Mouse (Mus musculus): ENCODE measurements at regions not wholly inside any gene's neighbourhood (a gene's known extent, or its start where the extent isn't known, plus 50 kb on each side); places are given as distances from the start of the nearest gene placed in this dataset.

DNA sequence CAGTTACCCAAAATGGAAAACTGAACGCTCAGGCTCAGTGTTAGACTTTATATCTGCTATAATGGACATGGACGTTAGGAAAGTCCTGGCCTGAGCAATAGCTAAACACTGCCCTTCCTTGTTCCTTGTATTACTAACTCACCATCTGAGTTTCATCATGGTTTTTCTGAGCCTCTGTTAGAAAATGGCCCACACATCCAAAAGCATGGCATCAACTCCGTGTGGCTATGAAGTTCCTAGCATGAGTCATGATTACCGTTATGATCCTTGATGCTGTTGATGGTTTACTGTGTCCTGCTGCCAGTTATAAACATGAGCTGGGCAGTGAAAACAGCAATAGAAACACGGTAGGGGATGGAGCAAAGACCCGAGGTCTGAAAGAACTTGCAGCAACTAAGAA, 318.4 kb upstream of the Tenm4 start:
- no peaks in the 10 kb centered on the region for H3K9me3 ChIP-seq
- H3K36me3 ChIP-seq, result no peaks in the 10 kb centered on the region
- WGBS, result 66% methylated on average over 6 of the region's 6 CpGs
- no peaks in the 10 kb centered on the region for H3K4me1 ChIP-seq
- H3K27ac ChIP-seq, result no peak overlapping the region
- H3K9ac ChIP-seq, result no peak overlapping the region
- H3K4me3 ChIP-seq, result no peak overlapping the region
- no peak overlapping the region for H3K4me2 ChIP-seq
- H3K27me3 ChIP-seq, result no peaks in the 10 kb centered on the region
- ATAC-seq (ENCODE audit: borderline replicate concordance, extremely low read depth, low FRiP score, low TSS enrichment), result no peak

DNA sequence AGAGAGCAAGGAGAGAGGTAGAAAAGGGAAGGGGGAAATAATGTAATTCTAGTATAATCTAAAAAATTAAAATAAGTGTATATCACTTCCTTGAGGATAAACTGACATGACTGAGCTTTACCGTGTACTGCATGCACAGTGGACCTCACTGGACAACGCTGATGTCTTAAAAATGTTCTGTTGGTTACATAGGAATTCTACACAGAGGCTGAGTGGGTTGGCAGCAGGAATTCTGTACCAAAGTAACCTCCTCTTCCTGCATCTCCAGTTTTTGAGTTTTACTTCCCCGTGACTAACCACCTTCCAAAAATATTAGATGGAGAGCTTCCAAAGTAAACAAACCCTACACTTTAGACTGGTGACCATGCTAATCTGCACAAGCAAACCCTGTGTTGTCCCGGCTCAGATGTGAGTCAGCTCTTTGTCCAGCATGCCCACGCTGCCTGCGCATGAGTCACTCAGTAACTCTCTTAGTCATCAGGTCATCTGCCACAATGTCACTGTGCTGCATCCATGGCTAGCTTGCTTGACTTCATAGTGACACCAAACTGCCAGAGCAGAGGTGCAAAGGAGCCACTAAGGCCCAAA, 317.7 kb upstream of the Tenm4 start:
- H3K4me1 ChIP-seq, result no peaks in the 10 kb centered on the region
- no peak overlapping the region for H3K27ac ChIP-seq
- peak; percentile 62; the same call in 1 of the 2 replicates for ATAC-seq (ENCODE audit: borderline replicate concordance, extremely low read depth, low FRiP score, low TSS enrichment)
- no peak overlapping the region for H3K9ac ChIP-seq
- WGBS, result 53% methylated on average over 6 of the region's 6 CpGs
- H3K27me3 ChIP-seq, result no peaks in the 10 kb centered on the region
- no peak overlapping the region for H3K4me2 ChIP-seq
- no peaks in the 10 kb centered on the region for H3K36me3 ChIP-seq
- H3K9me3 ChIP-seq, result no peaks in the 10 kb centered on the region
- no peak overlapping the region for H3K4me3 ChIP-seq

DNA sequence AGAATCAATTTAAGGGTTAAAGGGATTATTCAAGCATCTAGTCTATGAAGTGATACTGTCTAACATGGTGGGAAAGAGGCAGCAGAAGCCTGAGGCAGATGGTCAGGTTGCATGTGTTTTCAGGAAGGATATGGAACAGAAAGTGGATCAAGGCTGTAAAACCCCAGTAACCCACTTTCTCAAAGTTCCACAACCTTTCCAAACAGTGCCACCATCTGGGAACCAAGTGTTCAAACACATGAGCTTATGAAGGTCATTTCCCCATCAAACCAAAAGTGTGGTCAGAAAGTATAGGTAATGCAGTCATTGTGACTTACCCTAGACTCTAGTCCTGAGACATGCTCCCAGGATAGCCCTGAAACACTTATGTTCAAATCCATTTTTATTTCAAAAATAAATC, 312.8 kb upstream of the Tenm4 start:
- Histone ChIP-seq H3K36me3 (no peaks in the 10 kb centered on the region), H3K9me3 (no peaks in the 10 kb centered on the region), H3K27ac (no peak overlapping the region), H3K4me1 (no peaks in the 10 kb centered on the region), H3K4me3 (no peak overlapping the region), H3K27me3 (no peaks in the 10 kb centered on the region), H3K9ac (no peak overlapping the region), H3K4me2 (no peak overlapping the region)
- no peak for ATAC-seq (ENCODE audit: borderline replicate concordance, extremely low read depth, low FRiP score, low TSS enrichment)

DNA sequence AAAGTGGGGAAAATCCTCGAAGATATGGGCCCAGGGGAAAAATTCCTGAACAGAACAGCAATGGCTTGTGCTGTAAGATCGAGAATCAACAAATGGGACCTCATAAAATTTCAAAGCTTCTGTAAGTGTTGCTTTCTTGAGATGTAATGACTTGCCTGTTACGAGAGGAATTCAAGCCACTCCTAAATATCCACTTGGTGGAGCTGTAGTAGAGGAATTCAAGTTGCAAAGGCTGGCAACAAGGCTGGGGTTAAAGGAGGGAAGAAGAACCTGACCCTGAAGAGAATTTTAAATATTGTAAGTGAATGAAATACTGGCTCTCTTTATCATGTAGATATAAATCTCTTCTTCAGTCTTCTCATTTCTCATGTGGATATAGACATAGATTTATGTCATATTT, 306.8 kb upstream of the Tenm4 start:
- no peaks in the 10 kb centered on the region for H3K4me1 ChIP-seq
- WGBS, result 30% methylated on average over 3 of the region's 3 CpGs
- H3K9me3 ChIP-seq, result no peaks in the 10 kb centered on the region
- H3K4me2 ChIP-seq, result no peak overlapping the region
- no peak for ATAC-seq (ENCODE audit: borderline replicate concordance, extremely low read depth, low FRiP score, low TSS enrichment)
- H3K27ac ChIP-seq, result no peak overlapping the region
- H3K9ac ChIP-seq, result no peak overlapping the region
- no peaks in the 10 kb centered on the region for H3K36me3 ChIP-seq
- H3K27me3 ChIP-seq, result no peaks in the 10 kb centered on the region
- H3K4me3 ChIP-seq, result no peak overlapping the region

DNA sequence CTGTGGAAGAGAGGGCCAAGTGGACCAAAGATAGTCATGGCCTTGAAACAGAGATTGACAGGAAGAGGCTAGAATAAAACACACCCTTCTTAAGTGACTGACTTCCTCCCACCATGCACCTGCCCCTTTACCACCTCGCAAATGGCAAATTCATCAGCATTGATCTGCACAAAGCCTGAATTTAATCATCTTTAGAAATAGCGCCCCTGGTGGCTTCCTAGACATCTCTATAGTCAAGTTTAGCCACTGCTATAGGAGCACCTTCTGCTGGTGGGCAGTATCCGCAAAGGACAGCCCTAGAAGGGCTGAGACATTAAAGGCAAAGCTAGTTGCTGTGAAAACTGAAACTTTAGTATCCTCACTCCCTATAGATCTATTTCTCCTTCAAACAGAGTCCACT, 305.8 kb upstream of the Tenm4 start:
- no peak for ATAC-seq (ENCODE audit: borderline replicate concordance, extremely low read depth, low FRiP score, low TSS enrichment)
- Histone ChIP-seq H3K27ac (no peak overlapping the region), H3K27me3 (no peaks in the 10 kb centered on the region), H3K4me2 (no peak overlapping the region), H3K36me3 (no peaks in the 10 kb centered on the region), H3K4me1 (no peaks in the 10 kb centered on the region), H3K9ac (no peak overlapping the region), H3K9me3 (no peaks in the 10 kb centered on the region), H3K4me3 (no peak overlapping the region)
- 50% methylated on average over 3 of the region's 3 CpGs for WGBS

DNA sequence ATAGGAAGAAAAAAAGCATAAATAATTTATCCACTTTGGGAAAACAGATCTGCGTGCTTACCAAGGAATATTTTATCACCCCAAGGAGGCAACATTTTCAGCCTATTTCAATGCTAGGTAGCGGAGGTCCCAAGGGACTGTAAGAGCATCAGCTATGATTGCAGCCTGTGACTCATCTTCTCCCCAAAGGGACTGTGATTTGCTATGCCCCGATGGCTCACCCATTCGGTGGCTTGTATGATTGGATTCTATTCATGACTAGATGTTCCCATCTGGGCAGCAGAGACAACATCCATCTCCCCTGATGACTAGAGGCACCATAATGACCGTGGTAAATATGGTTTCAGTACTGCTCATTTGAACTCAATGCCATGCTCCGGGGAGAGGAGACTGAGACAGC, 302.3 kb upstream of the Tenm4 start:
- no peak for ATAC-seq (ENCODE audit: borderline replicate concordance, extremely low read depth, low FRiP score, low TSS enrichment)
- 84% methylated on average over 6 of the region's 6 CpGs for WGBS
- H3K4me2 ChIP-seq, result no peak overlapping the region
- no peak overlapping the region for H3K27ac ChIP-seq
- H3K9ac ChIP-seq, result no peak overlapping the region
- no peaks in the 10 kb centered on the region for H3K36me3 ChIP-seq
- H3K27me3 ChIP-seq, result no peaks in the 10 kb centered on the region
- H3K9me3 ChIP-seq, result no peaks in the 10 kb centered on the region
- no peak overlapping the region for H3K4me3 ChIP-seq
- no peaks in the 10 kb centered on the region for H3K4me1 ChIP-seq

DNA sequence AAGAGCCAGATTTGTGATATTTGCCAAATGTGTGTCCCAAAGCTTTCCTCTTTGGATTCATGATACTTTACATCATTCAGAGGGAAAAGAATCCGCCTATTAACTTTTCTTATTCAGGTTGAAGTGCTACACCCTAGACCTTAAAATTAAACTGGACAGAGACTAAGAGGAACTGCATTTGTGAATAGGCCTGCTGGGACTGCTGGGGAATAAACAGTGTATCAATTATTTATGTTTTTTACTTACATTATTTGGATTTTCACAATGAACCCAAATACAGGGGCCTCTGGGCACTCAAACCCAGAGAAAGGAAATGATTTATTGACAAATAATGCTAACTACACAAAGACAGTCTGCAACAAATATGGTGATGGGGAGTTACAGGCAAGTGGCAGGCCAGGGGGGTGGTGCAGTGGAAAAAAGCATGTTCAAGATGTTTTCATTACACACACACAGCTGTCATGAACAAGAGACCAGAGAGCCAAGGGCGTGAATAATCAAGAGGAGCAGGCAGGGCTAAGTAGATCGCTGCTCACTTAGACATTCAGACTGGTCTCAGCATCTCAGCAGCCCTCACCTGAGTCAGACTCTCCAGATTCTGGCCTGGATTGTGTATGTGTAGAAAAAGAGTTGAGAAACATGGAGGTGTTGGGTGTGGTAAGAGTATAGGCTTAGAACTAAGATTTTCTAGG, 290.3 kb upstream of the Tenm4 start:
- Histone ChIP-seq H3K36me3 (no peaks in the 10 kb centered on the region), H3K27me3 (no peaks in the 10 kb centered on the region), H3K9me3 (no peaks in the 10 kb centered on the region), H3K27ac (no peak overlapping the region), H3K9ac (no peak overlapping the region), H3K4me2 (no peak overlapping the region), H3K4me1 (no peaks in the 10 kb centered on the region), H3K4me3 (no peak overlapping the region)
- no peak for ATAC-seq (ENCODE audit: borderline replicate concordance, extremely low read depth, low FRiP score, low TSS enrichment)
- 69% methylated on average over 3 of the region's 3 CpGs for WGBS

DNA sequence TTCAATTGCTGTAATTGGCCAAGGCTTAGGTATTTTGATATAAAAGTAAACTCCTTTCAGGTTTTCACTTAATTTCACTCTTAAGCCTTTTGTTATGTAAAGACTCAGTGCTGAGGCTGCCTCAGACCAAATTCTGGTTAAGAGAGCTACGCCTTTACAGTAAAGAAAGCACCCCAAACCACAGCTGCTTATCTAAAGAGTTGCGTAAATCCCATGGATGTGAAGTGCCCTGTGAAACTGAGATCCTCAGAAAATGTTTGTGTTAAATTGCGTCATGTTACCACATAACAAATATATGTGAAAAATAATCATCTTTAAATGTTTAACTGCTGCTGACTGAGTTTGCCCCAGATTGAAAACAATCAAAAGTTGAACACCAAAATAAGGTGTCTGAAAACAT, 269.5 kb upstream of the Tenm4 start:
- H3K4me1 ChIP-seq, result no peaks in the 10 kb centered on the region
- no peak overlapping the region for H3K9ac ChIP-seq
- no peaks in the 10 kb centered on the region for H3K27me3 ChIP-seq
- no peak overlapping the region for H3K4me2 ChIP-seq
- H3K4me3 ChIP-seq, result no peak overlapping the region
- no peaks in the 10 kb centered on the region for H3K36me3 ChIP-seq
- 43% methylated on average over 3 of the region's 3 CpGs for WGBS
- H3K27ac ChIP-seq, result peak overlapping the region; percentile 44; the same call in 1 of the 2 replicates
- H3K9me3 ChIP-seq, result no peaks in the 10 kb centered on the region
- ATAC-seq (ENCODE audit: borderline replicate concordance, extremely low read depth, low FRiP score, low TSS enrichment), result no peak

DNA sequence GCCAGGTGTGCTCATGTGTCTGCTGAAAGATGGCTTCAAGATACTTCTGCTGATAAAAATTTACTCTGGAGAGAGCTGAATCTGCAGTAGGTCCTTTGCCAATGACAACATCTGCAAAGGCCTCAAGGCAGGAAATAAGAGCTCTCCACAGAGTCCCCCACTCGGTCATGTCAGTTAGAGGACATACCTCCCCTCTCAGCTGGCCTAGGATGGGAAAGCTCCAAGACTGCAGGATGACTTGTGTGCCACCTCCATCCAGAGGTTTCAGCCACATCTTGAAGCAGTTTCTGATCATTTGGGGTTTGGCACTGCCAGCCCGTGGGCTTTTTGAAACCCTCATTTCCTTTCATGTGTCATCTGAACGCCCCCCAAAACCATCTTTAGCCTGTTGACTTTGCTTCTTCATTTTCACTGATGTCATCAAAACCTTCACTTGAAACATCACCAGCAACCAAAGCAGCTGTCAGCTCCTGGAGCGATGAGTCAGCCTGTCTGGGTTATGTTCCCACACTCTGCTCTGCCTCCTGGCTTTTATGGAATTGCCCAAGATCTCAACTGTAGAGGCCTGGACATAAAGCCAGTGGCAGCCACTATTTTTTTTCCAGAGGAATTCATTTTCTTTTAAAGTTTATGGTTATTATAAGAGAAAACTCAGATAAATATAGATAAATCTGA, 256.5 kb upstream of the Tenm4 start:
- Histone ChIP-seq H3K27me3 (no peaks in the 10 kb centered on the region), H3K4me3 (no peak overlapping the region), H3K9ac (no peak overlapping the region), H3K4me1 (no peaks in the 10 kb centered on the region), H3K9me3 (no peaks in the 10 kb centered on the region), H3K36me3 (no peaks in the 10 kb centered on the region), H3K4me2 (no peak overlapping the region), H3K27ac (peak overlapping the region; percentile 19; the same call in 1 of the 2 replicates)
- ATAC-seq (ENCODE audit: borderline replicate concordance, extremely low read depth, low FRiP score, low TSS enrichment), result no peak
- WGBS, result 68% methylated on average over 4 of the region's 4 CpGs

DNA sequence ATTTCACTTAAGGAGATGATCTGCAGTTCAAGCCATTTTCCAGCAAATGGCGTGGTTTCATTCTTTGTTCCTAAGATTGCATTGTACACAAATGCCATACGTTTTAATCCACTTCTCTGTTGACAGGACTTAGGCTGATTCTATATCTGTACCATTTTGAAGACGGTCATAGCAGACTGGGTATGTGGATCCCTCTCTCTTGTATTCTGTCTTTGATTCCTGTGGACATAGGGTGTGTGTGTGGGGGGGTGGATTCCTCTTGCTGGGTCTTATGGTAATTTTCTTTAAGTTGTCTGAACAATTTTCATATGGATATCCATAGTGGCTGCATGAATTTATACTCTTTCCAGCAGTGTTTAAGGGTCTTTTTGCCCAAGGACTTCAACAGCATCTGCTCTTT, 251.1 kb upstream of the Tenm4 start:
- no peak overlapping the region for H3K9ac ChIP-seq
- H3K27ac ChIP-seq, result no peak overlapping the region
- H3K4me3 ChIP-seq, result no peak overlapping the region
- H3K4me2 ChIP-seq, result no peak overlapping the region
- H3K36me3 ChIP-seq, result no peaks in the 10 kb centered on the region
- H3K4me1 ChIP-seq, result no peaks in the 10 kb centered on the region
- no peaks in the 10 kb centered on the region for H3K27me3 ChIP-seq
- WGBS, result 69% methylated on average over 3 of the region's 3 CpGs
- H3K9me3 ChIP-seq, result no peaks in the 10 kb centered on the region
- no peak for ATAC-seq (ENCODE audit: borderline replicate concordance, extremely low read depth, low FRiP score, low TSS enrichment)

DNA sequence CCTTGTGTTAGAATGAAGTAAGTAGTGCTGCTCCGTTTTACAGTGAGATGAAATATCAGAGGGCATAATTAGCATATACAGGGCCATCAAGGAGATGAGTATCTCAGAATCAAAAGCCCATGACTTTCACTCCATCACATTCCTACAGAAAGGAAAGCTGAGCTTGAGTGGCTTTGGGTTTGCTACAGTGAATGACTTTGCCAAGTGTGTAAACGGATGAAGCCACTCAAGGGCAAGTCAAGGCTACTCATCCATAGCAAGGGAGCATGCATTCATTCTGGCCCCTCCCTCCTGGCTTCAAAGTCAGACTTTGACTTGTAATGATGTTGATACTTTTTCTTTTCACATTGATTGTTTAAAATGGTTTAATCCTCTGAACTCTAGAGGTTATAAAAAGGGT, 246.2 kb upstream of the Tenm4 start:
- H3K4me1 ChIP-seq, result no peaks in the 10 kb centered on the region

DNA sequence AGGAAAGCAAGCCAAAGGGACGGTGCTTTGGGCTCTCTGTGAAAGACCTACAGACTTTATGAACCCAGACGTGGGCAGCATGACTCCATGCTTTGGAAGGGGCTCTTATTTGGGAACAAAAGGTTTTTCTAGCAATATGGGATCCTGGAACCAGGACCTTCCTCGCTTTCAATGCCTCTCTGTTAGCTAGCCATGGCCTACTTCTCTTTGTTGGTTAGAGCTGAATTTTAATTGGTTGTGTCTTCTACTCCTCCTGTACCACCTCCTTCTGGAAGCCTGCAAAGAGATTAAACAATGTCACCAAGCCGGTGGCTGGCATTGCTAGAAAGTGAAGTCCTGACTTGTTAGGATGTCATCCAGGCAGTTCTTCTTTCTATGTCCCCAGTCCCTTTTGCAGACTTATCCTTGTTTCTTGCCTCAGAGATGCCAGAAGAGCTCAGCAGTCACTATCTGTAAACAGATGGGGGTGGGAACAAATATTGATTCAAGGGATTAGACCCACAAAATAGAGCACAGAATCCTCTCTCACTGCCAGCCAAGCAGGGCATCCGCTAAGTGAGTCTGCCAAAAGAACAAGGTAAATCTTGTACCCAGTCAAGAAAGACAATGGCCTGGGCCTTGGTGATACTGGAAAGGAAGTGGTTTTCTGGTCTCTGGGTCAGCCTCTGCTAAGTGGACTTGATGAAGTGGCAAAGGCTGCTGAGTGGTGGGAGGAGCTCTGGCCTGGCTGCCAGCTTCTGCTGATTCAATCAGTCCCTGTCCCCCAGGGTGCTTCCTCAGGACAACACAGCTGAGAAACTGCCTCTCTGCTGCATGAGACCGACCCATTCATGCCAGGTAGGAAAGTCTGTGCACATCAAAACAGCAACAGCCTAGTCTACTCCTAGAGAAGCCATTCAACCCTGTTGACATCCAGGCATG, 244.7 kb upstream of the Tenm4 start:
- H3K4me1 ChIP-seq, result no peaks in the 10 kb centered on the region

More for the DNA sequence above, 246.2 kb upstream of the Tenm4 start:
- Histone ChIP-seq H3K9me3 (no peaks in the 10 kb centered on the region), H3K4me2 (no peak overlapping the region), H3K27ac (no peak overlapping the region), H3K9ac (no peak overlapping the region), H3K27me3 (no peaks in the 10 kb centered on the region), H3K36me3 (no peaks in the 10 kb centered on the region), H3K4me3 (no peak overlapping the region)
- 50% methylated on average over 2 of the region's 2 CpGs for WGBS
- ATAC-seq (ENCODE audit: borderline replicate concordance, extremely low read depth, low FRiP score, low TSS enrichment), result no peak

More for the DNA sequence above, 244.7 kb upstream of the Tenm4 start:
- Histone ChIP-seq H3K9me3 (no peaks in the 10 kb centered on the region), H3K4me3 (no peak overlapping the region), H3K27me3 (no peaks in the 10 kb centered on the region), H3K4me2 (no peak overlapping the region), H3K36me3 (no peaks in the 10 kb centered on the region), H3K9ac (no peak overlapping the region), H3K27ac (no peak overlapping the region)
- no peak for ATAC-seq (ENCODE audit: borderline replicate concordance, extremely low read depth, low FRiP score, low TSS enrichment)
- 72% methylated on average over 6 of the region's 6 CpGs for WGBS
